Mouse (Mus musculus) heart, postnatal 0 days (tissue): ENCODE measurements around the gene Ywhaq. TPM values are rescaled to one million over a fixed set of nuclear protein-coding genes. Genes with fewer than 3 reads are reported as not detected.
A peak's percentile ranks its signal among the peaks of the same experiment; 100 is the strongest.

ENCODE experiments used
- ATAC-seq: fragments of 200-750 bp; cut with Nextera tagmentation; 2 replicates; pipeline ENCODE4 v1.8.0; 2017; ENCODE audit warnings: low read depth, moderate number of reproducible peaks, moderate library complexity; ENCODE audit not compliant: insufficient read depth
- DNase-seq: peaks from one replicate; pipeline ENCODE4 v3.0.0-alpha.2; 2016; ENCODE audit warnings: low spot score
- H3K27ac ChIP-seq: fragments of 300-500 bp; sonication (generic); 2 replicates; pipeline ENCODE4 v1.5.1; 2014; ENCODE audit warnings: low read depth, mild to moderate bottlenecking
- H3K27me3 ChIP-seq: fragments of 300-500 bp; sonication (generic); 2 replicates; pipeline ENCODE4 v1.6.1; 2014; ENCODE audit warnings: low read length, mixed read lengths; ENCODE audit not compliant: control insufficient read depth, insufficient read depth
- H3K36me3 ChIP-seq: fragments of 300-500 bp; sonication (generic); replicated peaks from 2 replicates; pipeline ENCODE4 v1.6.1; 2014; ENCODE audit warnings: low read length, mixed read lengths; ENCODE audit not compliant: control insufficient read depth, insufficient read depth
- H3K4me1 ChIP-seq: fragments of 300-500 bp; sonication (generic); 2 replicates; pipeline ENCODE4 v1.6.1; 2014; ENCODE audit warnings: antibody characterized with exemption; ENCODE audit not compliant: control insufficient read depth, insufficient read depth
- H3K4me2 ChIP-seq: fragments of 300-500 bp; sonication (generic); 2 replicates; pipeline ENCODE4 v1.6.1; 2014; ENCODE audit warnings: low read depth, mild to moderate bottlenecking, low read length, moderate library complexity
- H3K4me3 ChIP-seq: fragments of 300-500 bp; sonication (generic); 2 replicates; pipeline ENCODE4 v1.5.1; 2014; ENCODE audit warnings: low read depth, low read length
- H3K9ac ChIP-seq: fragments of 300-500 bp; sonication (generic); replicated peaks from 2 replicates; pipeline ENCODE4 v1.6.1; 2014; ENCODE audit warnings: low read depth, low read length, mixed read lengths
- H3K9me3 ChIP-seq: fragments of 300-500 bp; sonication (generic); replicated peaks from 2 replicates; pipeline ENCODE4 v1.6.1; 2016; ENCODE audit warnings: low read length; ENCODE audit not compliant: control insufficient read depth
- CTCF ChIP-seq: IDR thresholded peaks from 2 replicates; pipeline ENCODE4 v1.5.1; 2016; ENCODE audit warnings: antibody characterized with exemption, control low read depth, low read depth
- EP300 ChIP-seq: IDR thresholded peaks from 2 replicates; pipeline ENCODE4 v1.6.1; 2016; ENCODE audit warnings: antibody characterized with exemption, low read depth
- WGBS: fragments of 180-500 bp; shearing (Covaris S2); extraction: QIAGEN DNeasy Blood & Tissue Kit; methylation state at CpG from one replicate; pipeline ENCODE4 v1.1.7; 2014; 5-methylcytosine and 5-hydroxymethylcytosine counted together
- polyA plus RNA-seq: library from polyadenylated mRNA; unstranded; fragments of >200 nt; fragmentation: Nextera tagmentation; extraction: Ambion mirVana; gene quantifications from 2 replicates; pipeline ENCODE4 v1.2.1, GENCODE M21; 2015
- total RNA-seq: library from RNA; depleted of rRNA; stranded (reverse); fragments of >200 nt; gene quantifications from 2 replicates; pipeline ENCODE4 v1.2.3, GENCODE M21; 2014; ENCODE audit warnings: low replicate concordance

Gene Ywhaq
- total and polyA plus RNA-seq, 2 experiments from 2014 or later, result 165 to 234 TPM

DNA sequence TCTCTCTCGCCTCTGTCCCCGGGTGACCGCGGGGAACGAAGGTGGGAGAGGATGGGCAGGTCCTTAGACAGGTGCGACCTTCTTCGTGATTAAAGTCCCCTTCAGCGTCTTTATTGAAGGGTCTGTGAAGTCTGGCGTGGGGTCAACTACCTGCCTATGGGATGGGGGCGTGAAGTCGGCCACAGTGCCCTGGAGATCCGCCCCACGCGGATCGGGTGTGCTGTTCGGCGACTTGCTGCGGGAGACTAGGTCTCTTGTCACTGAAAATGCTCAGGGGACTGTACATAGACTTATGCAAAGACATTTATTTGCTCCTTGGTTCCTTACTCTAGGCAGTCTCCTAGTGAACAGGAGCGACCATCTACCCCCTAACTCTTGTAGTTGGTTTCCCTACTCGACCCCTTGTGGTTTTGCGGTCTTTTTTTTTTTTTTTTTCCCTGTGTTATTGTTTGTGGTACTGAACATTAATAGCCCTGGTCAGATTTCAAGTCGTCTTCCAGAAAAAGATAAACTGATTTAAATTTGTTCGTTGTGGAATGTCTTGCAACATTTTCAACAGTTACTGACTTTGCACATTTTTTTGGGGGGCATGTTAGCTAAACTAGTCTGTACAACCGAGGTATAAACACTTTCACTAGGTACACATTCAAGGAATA, 43.5 kb downstream of the Ywhaq start:
- peak overlapping the region; percentile 53 for H3K9ac ChIP-seq

DNA sequence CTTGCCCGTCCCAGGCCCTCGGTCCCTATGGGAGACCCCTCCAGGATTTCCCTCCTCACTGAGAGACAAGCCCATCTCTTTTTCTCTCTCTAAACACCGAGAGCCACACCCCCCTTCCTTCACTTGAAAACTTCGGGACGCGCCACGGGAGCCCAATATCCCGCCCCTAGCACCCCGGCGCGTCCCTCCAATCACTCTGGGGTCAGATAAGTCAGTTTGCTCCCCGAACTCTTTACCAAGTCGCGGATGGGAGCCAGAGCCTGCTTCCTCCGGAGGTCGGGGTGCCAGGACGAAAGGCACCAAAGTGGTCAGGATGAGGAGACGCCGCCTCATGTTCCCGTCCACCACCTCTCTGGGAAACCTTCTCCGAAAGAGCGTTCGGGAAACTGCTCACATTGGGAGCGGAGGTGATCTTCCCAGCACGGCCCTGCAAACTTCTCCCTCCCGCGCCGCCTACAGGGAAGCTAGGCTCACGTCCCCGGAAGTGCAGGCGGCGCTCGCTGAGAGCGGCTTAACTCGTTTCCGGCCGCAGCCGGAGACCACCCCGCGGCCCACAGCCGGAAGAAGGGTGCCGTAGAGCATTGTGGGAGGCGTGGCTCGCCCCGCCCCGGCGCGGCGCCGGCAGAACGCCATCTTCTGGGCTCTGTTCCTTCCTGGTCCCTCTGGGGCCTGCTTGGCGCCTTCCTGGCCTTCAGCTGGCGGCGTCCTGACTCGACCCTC, 44.2 kb downstream of the Ywhaq start, which contains the start of gene Adam17:
Adam17 (minus strand) TSS at position 533 of the 720 bp plus-strand sequence.
- WGBS, result under 1% methylated on average over 48 of the region's 55 CpGs
- Histone ChIP-seq H3K9ac (peak within 1 kb of the TSS; percentile 73), H3K36me3 (no peaks in the 10 kb centered on the region), H3K4me2 (peak within 1 kb of the TSS; percentile 65), H3K9me3 (no peaks in the 10 kb centered on the region), H3K27ac (peak within 1 kb of the TSS; percentile 94), H3K4me1 (peaks cover 7% of the 10 kb centered on the region), H3K27me3 (no peaks in the 10 kb centered on the region), H3K4me3 (peak within 1 kb of the TSS; percentile 84)
- ATAC-seq (peak; percentile 98), DNase-seq (peak; percentile 96)
- TF ChIP-seq EP300, result peak; percentile 97
- TF ChIP-seq CTCF, result peak; percentile 70

More for the DNA sequence above, 43.5 kb downstream of the Ywhaq start:
- Histone ChIP-seq H3K4me2 (peak overlapping the region; percentile 65), H3K27ac (peak overlapping the region; percentile 94), H3K4me1 (peaks cover 7% of the 10 kb centered on the region), H3K27me3 (no peaks in the 10 kb centered on the region), H3K9me3 (no peaks in the 10 kb centered on the region), H3K36me3 (no peaks in the 10 kb centered on the region), H3K4me3 (peak overlapping the region; percentile 84)
- TF ChIP-seq CTCF (no peak), EP300 (peak; percentile 17)
- DNase-seq, result no peak
- ATAC-seq, result peak; percentile 47
- 3% methylated on average over 24 of the region's 24 CpGs for WGBS

GRCm38 (mm10) chr12:21370035-21370611, 47.3 kb downstream of the Ywhaq start:
- TF ChIP-seq CTCF, result no peak
- TF ChIP-seq EP300, result no peak
- Histone ChIP-seq H3K27ac (no peak overlapping the region), H3K36me3 (no peaks in the 10 kb centered on the region), H3K9ac (no peak overlapping the region), H3K27me3 (no peaks in the 10 kb centered on the region), H3K4me2 (no peak overlapping the region), H3K9me3 (no peaks in the 10 kb centered on the region), H3K4me1 (peaks cover 7% of the 10 kb centered on the region), H3K4me3 (no peak overlapping the region)
- no peak for ATAC-seq
- 88% methylated on average over 1 of the region's 1 CpGs for WGBS
- DNase-seq, result no peak

DNA sequence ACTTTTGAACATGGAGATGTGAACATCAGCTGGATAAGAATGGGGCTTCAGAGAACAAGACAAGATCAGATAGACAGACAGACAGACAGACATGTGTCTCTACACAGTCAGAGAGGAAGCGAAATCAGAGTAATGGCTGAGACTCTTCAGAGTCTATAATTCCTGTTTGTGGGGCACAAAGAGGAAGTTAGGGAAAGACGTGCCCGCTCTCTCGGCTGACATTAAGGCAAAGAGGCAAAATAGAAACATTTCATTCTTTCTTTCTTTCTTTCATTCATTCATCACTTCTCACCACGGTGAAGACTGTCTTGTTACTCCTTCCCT, 48.4 kb downstream of the Ywhaq start:
- Histone ChIP-seq H3K36me3 (no peaks in the 10 kb centered on the region), H3K9me3 (no peaks in the 10 kb centered on the region), H3K4me1 (peaks cover 7% of the 10 kb centered on the region), H3K4me3 (no peak overlapping the region), H3K9ac (no peak overlapping the region), H3K4me2 (no peak overlapping the region), H3K27me3 (no peaks in the 10 kb centered on the region), H3K27ac (no peak overlapping the region)
- DNase-seq (no peak), ATAC-seq (no peak)
- TF ChIP-seq EP300 (no peak), CTCF (no peak)
- WGBS, result 89% methylated on average over 5 of the region's 5 CpGs

GRCm38 (mm10) chr12:21368376-21369086, 48.9 kb downstream of the Ywhaq start:
- TF ChIP-seq EP300 (no peak), CTCF (no peak)
- ATAC-seq, result no peak
- H3K4me1 ChIP-seq, result peaks cover 7% of the 10 kb centered on the region
- H3K4me2 ChIP-seq, result no peak overlapping the region
- DNase-seq, result no peak
- no peaks in the 10 kb centered on the region for H3K36me3 ChIP-seq
- H3K27me3 ChIP-seq, result no peaks in the 10 kb centered on the region
- H3K9me3 ChIP-seq, result no peaks in the 10 kb centered on the region
- no peak overlapping the region for H3K4me3 ChIP-seq
- 82% methylated on average over 9 of the region's 9 CpGs for WGBS
- H3K27ac ChIP-seq, result no peak overlapping the region
- H3K9ac ChIP-seq, result no peak overlapping the region
